ENCODE assay signal across 9 mouse cellular contexts in the genomic region with DNA sequence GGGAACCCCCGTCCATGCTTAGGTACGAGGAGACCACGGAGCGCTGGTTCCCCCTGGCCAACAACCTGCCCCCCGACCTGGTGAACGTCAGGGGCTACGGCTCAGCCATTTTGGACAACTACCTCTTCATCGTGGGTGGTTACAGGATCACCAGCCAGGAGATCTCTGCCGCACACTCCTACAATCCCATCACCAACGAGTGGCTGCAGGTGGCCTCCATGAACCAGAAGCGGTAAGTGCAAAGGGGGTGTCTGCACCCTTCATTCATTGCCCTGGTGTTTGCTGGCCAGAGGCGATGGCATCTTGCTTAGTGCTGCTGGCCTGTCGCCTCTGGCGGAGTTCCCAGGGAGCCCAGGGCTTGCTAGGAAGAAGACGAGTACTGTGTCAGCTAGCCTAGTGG. TPM values are rescaled to one million over a fixed set of nuclear protein-coding genes. Genes with fewer than 3 reads are reported as not detected.
DNase-seq lines count a peak whose midpoint lies in the region; ATAC-seq and TF ChIP-seq lines count a peak whose summit lies in the region.
"Had no signal": no experiment of that assay in that cellular context is flagged by ENCODE, and none has a peak within 500 bp of the region (broad histone marks: within the 10 kb centered on the region; RNA-seq: fewer than 3 reads in every experiment).

No protein-coding gene starts in this region.

- H3K4me2 ChIP-seq in embryonic facial prominence, embryonic 13.5 days = peak overlapping the region; percentile 99
- peak overlapping the region; percentile 83 for H3K4me2 ChIP-seq in limb, embryonic 15.5 days

- H3K79me2 ChIP-seq in C2C12 (ENCODE audit: control insufficient read depth, insufficient read depth) = peaks cover 58% of the 10 kb centered on the region
- H3K79me2 ChIP-seq in heart, adult 2 months (replicated peaks; ENCODE audit: control insufficient read depth, insufficient read depth, low read length) = peaks cover 2% of the 10 kb centered on the region

- no peak for TF ChIP-seq EP300 in heart, adult 2 months (IDR thresholded peaks at IDR 0.05; ENCODE audit: insufficient read depth, low read depth, low read length)

- H3K27ac ChIP-seq in embryonic facial prominence, embryonic 13.5 days = peak overlapping the region; percentile 84; the same call in 1 of the 2 replicates
- peak overlapping the region; percentile 84 for H3K27ac ChIP-seq in heart, adult 2 months
- peak overlapping the region; percentile 84; the same call in 1 of the 2 replicates for H3K27ac ChIP-seq in kidney, adult 2 months (ENCODE audit: insufficient read depth, low read depth, low read length)
- peak overlapping the region; percentile 89; the same call in 1 of the 2 replicates for H3K27ac ChIP-seq in limb, embryonic 15.5 days

- H3K4me1 ChIP-seq in embryonic facial prominence, embryonic 13.5 days = peaks cover 35% of the 10 kb centered on the region
- H3K4me1 ChIP-seq in heart, adult 2 months (ENCODE audit: control insufficient read depth, insufficient read depth, low read length) = peaks cover 4% of the 10 kb centered on the region
- peaks cover 6% of the 10 kb centered on the region; the same call in 1 of the 2 replicates for H3K4me1 ChIP-seq in kidney, adult 2 months (ENCODE audit: control insufficient read depth, insufficient read depth, low read length)
- H3K4me1 ChIP-seq in limb, embryonic 15.5 days = peaks cover 29% of the 10 kb centered on the region

- H3K9me3 ChIP-seq in embryonic facial prominence, embryonic 13.5 days = no peaks in the 10 kb centered on the region
- no peaks in the 10 kb centered on the region for H3K9me3 ChIP-seq in limb, embryonic 15.5 days

- peaks cover 10% of the 10 kb centered on the region for H3K36me3 ChIP-seq in C2C12 (ENCODE audit: control insufficient read depth, insufficient read depth)
- peaks cover 13% of the 10 kb centered on the region for H3K36me3 ChIP-seq in embryonic facial prominence, embryonic 13.5 days
- peaks cover 6% of the 10 kb centered on the region; the same call in 1 of the 2 replicates for H3K36me3 ChIP-seq in heart, adult 2 months (ENCODE audit: control insufficient read depth, insufficient read depth, low read length)
- no peaks in the 10 kb centered on the region for H3K36me3 ChIP-seq in kidney, adult 2 months (ENCODE audit: control insufficient read depth, insufficient read depth, low read length)
- H3K36me3 ChIP-seq in limb, embryonic 15.5 days = peaks cover 3% of the 10 kb centered on the region; the same call in 1 of the 2 replicates

- TF ChIP-seq CTCF in C2C12 (IDR thresholded peaks at IDR 0.05; ENCODE audit: control insufficient read depth, insufficient read depth, insufficient read length) = no peak
- TF ChIP-seq CTCF in heart, adult 2 months (IDR thresholded peaks at IDR 0.05) = no peak
- no peak for TF ChIP-seq CTCF in kidney, adult 2 months (conservative IDR thresholded peaks at IDR 0.05; ENCODE audit: insufficient read depth, insufficient read length, low read depth, low read length)

- peak overlapping the region; percentile 92 for H3ac ChIP-seq in C2C12 (ENCODE audit: control insufficient read depth, insufficient read length, low read depth)

- H3K79me3 ChIP-seq in C2C12 (ENCODE audit: low read depth) = peaks cover 44% of the 10 kb centered on the region

- peak overlapping the region; percentile 79 for H3K4me3 ChIP-seq in C2C12 (ENCODE audit: insufficient read depth, poor library complexity, severe bottlenecking)
- peak overlapping the region; percentile 87 for H3K4me3 ChIP-seq in embryonic facial prominence, embryonic 13.5 days
- H3K4me3 ChIP-seq in heart, adult 2 months = peak overlapping the region; percentile 96
- H3K4me3 ChIP-seq in kidney, adult 2 months (ENCODE audit: insufficient read depth, low read depth, low read length) = peak overlapping the region; percentile 67
- peak overlapping the region; percentile 85 for H3K4me3 ChIP-seq in limb, embryonic 15.5 days

- H3K27me3 ChIP-seq in C2C12 (ENCODE audit: control insufficient read depth, insufficient read depth, insufficient read length) = no peaks in the 10 kb centered on the region
- H3K27me3 ChIP-seq in embryonic facial prominence, embryonic 13.5 days = peaks cover 9% of the 10 kb centered on the region; the same call in 1 of the 2 replicates
- H3K27me3 ChIP-seq in heart, adult 2 months (ENCODE audit: control insufficient read depth, insufficient read depth, low read length) = no peaks in the 10 kb centered on the region
- no peaks in the 10 kb centered on the region for H3K27me3 ChIP-seq in kidney, adult 2 months (replicated peaks; ENCODE audit: control insufficient read depth, insufficient read depth, low read length)
- H3K27me3 ChIP-seq in limb, embryonic 15.5 days = no peaks in the 10 kb centered on the region

- peak; percentile 24; the same call in 1 of the 2 replicates for ATAC-seq in embryonic facial prominence, embryonic 13.5 days (ENCODE audit: insufficient number of reproducible peaks, insufficient read depth, low FRiP score, low TSS enrichment, low read depth)
- ATAC-seq in limb, embryonic 15.5 days (ENCODE audit: insufficient number of reproducible peaks, low FRiP score, low TSS enrichment, low read depth) = no peak
- ATAC-seq in monocyte, adult 5-6 weeks (replicated peaks; ENCODE audit: insufficient number of reproducible peaks, low FRiP score, low TSS enrichment, poor library complexity, severe bottlenecking) = peak; percentile 13; the same call in 1 of the 2 replicates

- DNase-seq in adrenal gland, postnatal 25 days = peak; percentile 66
- DNase-seq in heart, adult 2 months = peak; percentile 62 to 68
- peak; percentile 69 for DNase-seq in kidney, adult 2 months
- peak; percentile 22 for DNase-seq in urinary bladder, postnatal 25 days (ENCODE audit: low spot score)

- intact Hi-C loops in heart, adult 2 months (cut with DNase I) = no loop called here

- TF ChIP-seq POLR2A in heart, adult 2 months (IDR thresholded peaks at IDR 0.05; ENCODE audit: insufficient read depth, low read depth, low read length) = no peak
- TF ChIP-seq POLR2A in kidney, adult 2 months (IDR thresholded peaks at IDR 0.05; ENCODE audit: low read depth, low read length) = no peak

- H3K9ac ChIP-seq in embryonic facial prominence, embryonic 13.5 days = peak overlapping the region; percentile 92
- peak overlapping the region; percentile 97 for H3K9ac ChIP-seq in heart, adult 2 months (ENCODE audit: low read depth, low read length)
- H3K9ac ChIP-seq in limb, embryonic 15.5 days = peak overlapping the region; percentile 94

- 1% methylated on average over 15 of the region's 15 CpGs for WGBS in embryonic facial prominence, embryonic 13.5 days
- 3% methylated on average over 15 of the region's 15 CpGs for WGBS in heart, adult 2 months
- WGBS in kidney, adult 2 months = 4% methylated on average over 15 of the region's 15 CpGs
- WGBS in limb, embryonic 15.5 days = 3% methylated on average over 15 of the region's 15 CpGs

TF ChIP-seq in C2C12, 6 proteins besides CTCF, POLR2A, EP300 and RAD21:
- TF ChIP-seq MYOG (IDR thresholded peaks at IDR 0.05; ENCODE audit: control insufficient read depth, extremely low read depth, insufficient read length) = no peak
- TF ChIP-seq FOSL1 (IDR thresholded peaks at IDR 0.05; ENCODE audit: insufficient read depth, low read length, poor library complexity, severe bottlenecking) = no peak
- TF ChIP-seq MYOD1 (IDR thresholded peaks at IDR 0.05; ENCODE audit: control insufficient read depth, insufficient read length, low read depth) = no peak
- no peak for TF ChIP-seq CEBPB (IDR thresholded peaks at IDR 0.05; ENCODE audit: low read depth)
- TF ChIP-seq MAX (IDR thresholded peaks at IDR 0.05) = no peak
- TF ChIP-seq USF1 (IDR thresholded peaks at IDR 0.05; ENCODE audit: low read depth) = no peak

RNA-seq across cellular contexts. Expression of a gene that starts 1.0 kb away (rescaled TPM):
- 4.6 TPM for polyA plus RNA-seq in C2C12 (2012; fragmentation: generic; extraction: Trizol)
- total RNA-seq in adrenal gland, postnatal 25 days (2021) = 32.8 and 33.4 TPM in 2 replicates
- 9.2 and 10.5 TPM in 2 replicates for polyA plus RNA-seq in embryonic facial prominence, embryonic 13.5 days (2015; fragmentation: Nextera tagmentation; extraction: Ambion mirVana)
- 1 to 10 TPM; 4.7 to 5.8 TPM for total RNA-seq in heart, adult 2 months (2021)
- 4.0 and 5.1 TPM in 2 replicates for polyA plus RNA-seq in heart, adult 2 months (2012; rRNA removed)
- 13.3 and 15.3 TPM in 2 replicates for polyA plus RNA-seq in kidney, adult 2 months (2012; rRNA removed)
- polyA plus RNA-seq in limb, embryonic 15.5 days (2015; fragmentation: Nextera tagmentation; extraction: Ambion mirVana) = 7.6 and 8.3 TPM in 2 replicates
- total RNA-seq in monocyte, adult 5-6 weeks (2017) = 2.1 to 6.9 TPM (median 3.6 TPM) in 3 replicates

RNA-seq across cellular contexts. Expression of a gene that starts 5.3 kb away (rescaled TPM):
- polyA plus RNA-seq in C2C12 (2012; fragmentation: generic; extraction: Trizol) = 0.13 TPM
- total RNA-seq in adrenal gland, postnatal 25 days (2021) = not detected in 2 replicates
- 4.6 and 6.1 TPM in 2 replicates for polyA plus RNA-seq in embryonic facial prominence, embryonic 13.5 days (2015; fragmentation: Nextera tagmentation; extraction: Ambion mirVana)
- not detected for total RNA-seq in heart, adult 2 months (2021)
- not detected in 2 replicates for polyA plus RNA-seq in heart, adult 2 months (2012; rRNA removed)
- polyA plus RNA-seq in kidney, adult 2 months (2012; rRNA removed) = 15.6 and 17.2 TPM in 2 replicates
- polyA plus RNA-seq in limb, embryonic 15.5 days (2015; fragmentation: Nextera tagmentation; extraction: Ambion mirVana) = 0.77 and 0.82 TPM in 2 replicates
- total RNA-seq in monocyte, adult 5-6 weeks (2017) = not detected in 3 replicates
- total RNA-seq: neutrophil, adult 5-6 weeks had no signal

RNA-seq across cellular contexts. Expression of a gene that starts 49.6 kb away (rescaled TPM):
- 46.4 TPM for polyA plus RNA-seq in C2C12 (2012; fragmentation: generic; extraction: Trizol)
- total RNA-seq in adrenal gland, postnatal 25 days (2021) = 69.6 and 98.0 TPM in 2 replicates
- 102 and 106 TPM in 2 replicates for polyA plus RNA-seq in embryonic facial prominence, embryonic 13.5 days (2015; fragmentation: Nextera tagmentation; extraction: Ambion mirVana)
- total RNA-seq in heart, adult 2 months (2021) = 100 to 1,000 TPM; 168 to 170 TPM
- polyA plus RNA-seq in heart, adult 2 months (2012; rRNA removed) = 28.7 and 38.2 TPM in 2 replicates
- polyA plus RNA-seq in kidney, adult 2 months (2012; rRNA removed) = 16.9 and 33.1 TPM in 2 replicates
- 78.9 and 90.0 TPM in 2 replicates for polyA plus RNA-seq in limb, embryonic 15.5 days (2015; fragmentation: Nextera tagmentation; extraction: Ambion mirVana)
- total RNA-seq in monocyte, adult 5-6 weeks (2017) = 52.8 to 89.4 TPM (median 63.5 TPM) in 3 replicates

RNA-seq across cellular contexts. Expression of a gene that starts 59.8 kb away (rescaled TPM):
- polyA plus RNA-seq in C2C12 (2012; fragmentation: generic; extraction: Trizol) = 0.68 TPM
- total RNA-seq in adrenal gland, postnatal 25 days (2021) = 0.95 and 1.6 TPM in 2 replicates
- 1.3 and 1.7 TPM in 2 replicates for polyA plus RNA-seq in embryonic facial prominence, embryonic 13.5 days (2015; fragmentation: Nextera tagmentation; extraction: Ambion mirVana)
- under 1 TPM; 0.86 to 0.96 TPM for total RNA-seq in heart, adult 2 months (2021)
- polyA plus RNA-seq in heart, adult 2 months (2012; rRNA removed) = 0.12 and 0.56 TPM in 2 replicates
- polyA plus RNA-seq in kidney, adult 2 months (2012; rRNA removed) = 0.35 and 0.42 TPM in 2 replicates
- polyA plus RNA-seq in limb, embryonic 15.5 days (2015; fragmentation: Nextera tagmentation; extraction: Ambion mirVana) = 0.98 and 1.2 TPM in 2 replicates
- total RNA-seq in monocyte, adult 5-6 weeks (2017) = 0.39 to 1.5 TPM (median 0.48 TPM) in 3 replicates
